Mouse (Mus musculus) lung, adult 2 months (tissue): ENCODE results near the gene Zp1.

ENCODE experiments used
- CTCF ChIP-seq: fragments of 200-500 bp; IDR thresholded peaks from 2 replicates; pipeline ENCODE4 v1.5.1; 2011; ENCODE audit warnings: mild to moderate bottlenecking, low read length, control low read depth; ENCODE audit not compliant: insufficient read depth
- POLR2A ChIP-seq: fragments of 200-500 bp; IDR thresholded peaks from 2 replicates; pipeline ENCODE4 v1.6.1; 2011; ENCODE audit warnings: low read depth, mild to moderate bottlenecking, control low read depth, low read length, borderline replicate concordance; ENCODE audit errors: extremely low read depth

DNA sequence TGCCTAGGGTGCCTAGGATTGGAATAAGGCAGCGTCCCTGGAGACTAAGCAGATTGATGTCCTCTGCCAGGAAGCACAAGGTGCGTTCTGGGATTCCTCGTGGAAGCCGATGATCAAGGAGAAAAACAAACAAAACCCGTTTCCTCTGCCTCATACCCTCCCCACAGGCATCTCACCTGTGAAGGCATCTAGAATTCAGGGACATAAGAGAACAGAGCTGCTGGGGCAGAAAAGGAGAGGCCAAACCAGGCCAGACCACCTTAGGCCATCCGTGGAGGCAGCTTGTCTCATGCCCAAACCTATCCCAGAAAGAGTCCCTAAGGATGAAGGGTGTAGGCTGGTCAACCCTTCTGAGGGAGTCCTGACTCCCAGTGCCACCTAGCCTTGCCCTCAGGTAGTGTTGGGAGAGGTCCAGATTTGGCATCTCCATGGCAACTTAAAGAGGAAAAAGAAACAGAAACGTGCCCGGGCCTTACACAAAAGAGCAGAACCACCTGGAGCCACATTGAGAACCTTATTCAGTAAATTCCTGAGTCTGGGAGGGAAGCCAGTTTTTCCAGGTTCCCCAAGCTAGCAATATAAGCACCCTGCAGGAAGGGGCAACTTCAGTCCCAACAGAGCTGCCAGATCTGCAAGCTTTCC is 50.4 kb downstream of the Zp1 start, which contains the start of gene Tmem132a:
- TF ChIP-seq POLR2A (no peak), CTCF (no peak)
